Mouse (Mus musculus): ENCODE results near the gene Fam184b. TPM values are rescaled to one million over a fixed set of nuclear protein-coding genes. Genes with fewer than 3 reads are reported as not detected.
A peak's percentile ranks its signal among the peaks of the same experiment; 100 is the strongest.

The Fam184b gene
- total RNA-seq, 2 experiments from 2014 or later = 13.7 TPM

DNA sequence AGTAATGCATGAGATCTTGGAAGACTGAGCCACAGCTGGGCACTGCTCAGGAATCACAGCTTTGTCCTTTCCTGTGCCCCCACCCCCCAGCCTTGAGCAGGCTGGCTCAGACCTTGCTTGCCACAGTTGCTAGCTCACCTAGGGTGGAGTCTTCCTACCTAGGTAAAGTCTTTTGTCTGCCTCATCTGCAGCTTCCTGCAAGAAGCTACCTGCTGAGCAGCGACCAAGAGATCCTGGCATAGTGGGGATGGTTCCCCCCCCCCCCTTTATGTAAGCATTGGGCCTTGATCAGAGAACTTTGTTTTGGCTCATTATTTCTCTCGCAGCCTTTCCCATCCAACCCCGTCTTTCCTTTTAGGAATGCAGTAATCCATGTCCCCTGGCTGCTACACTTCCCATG is 17.9 kb downstream of the Fam184b start:
- no peak for DNase-seq
- intact Hi-C loops (cut with DNase I) = no loop called here

DNA sequence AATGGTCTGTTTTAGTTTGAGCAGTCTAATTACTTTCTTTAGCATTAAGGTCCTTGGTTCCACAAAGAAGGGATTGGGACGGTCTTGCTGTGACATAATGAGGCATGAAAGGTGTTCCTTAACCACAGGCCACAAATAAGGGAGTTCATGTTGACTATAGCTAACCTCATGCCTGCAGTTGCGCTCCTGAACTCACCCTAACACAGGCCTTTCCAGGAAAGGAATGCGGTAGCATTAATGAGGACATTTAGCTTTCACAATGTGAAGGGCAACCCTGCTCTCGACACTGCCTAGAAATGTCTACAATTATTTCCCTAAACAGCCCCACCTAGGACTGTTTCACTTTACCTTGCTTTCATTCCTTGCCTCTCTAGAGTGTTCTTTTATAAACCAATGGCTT is 40.4 kb downstream of the Fam184b start:
- DNase-seq = no peak
- intact Hi-C loops (cut with DNase I) = no loop called here

DNA sequence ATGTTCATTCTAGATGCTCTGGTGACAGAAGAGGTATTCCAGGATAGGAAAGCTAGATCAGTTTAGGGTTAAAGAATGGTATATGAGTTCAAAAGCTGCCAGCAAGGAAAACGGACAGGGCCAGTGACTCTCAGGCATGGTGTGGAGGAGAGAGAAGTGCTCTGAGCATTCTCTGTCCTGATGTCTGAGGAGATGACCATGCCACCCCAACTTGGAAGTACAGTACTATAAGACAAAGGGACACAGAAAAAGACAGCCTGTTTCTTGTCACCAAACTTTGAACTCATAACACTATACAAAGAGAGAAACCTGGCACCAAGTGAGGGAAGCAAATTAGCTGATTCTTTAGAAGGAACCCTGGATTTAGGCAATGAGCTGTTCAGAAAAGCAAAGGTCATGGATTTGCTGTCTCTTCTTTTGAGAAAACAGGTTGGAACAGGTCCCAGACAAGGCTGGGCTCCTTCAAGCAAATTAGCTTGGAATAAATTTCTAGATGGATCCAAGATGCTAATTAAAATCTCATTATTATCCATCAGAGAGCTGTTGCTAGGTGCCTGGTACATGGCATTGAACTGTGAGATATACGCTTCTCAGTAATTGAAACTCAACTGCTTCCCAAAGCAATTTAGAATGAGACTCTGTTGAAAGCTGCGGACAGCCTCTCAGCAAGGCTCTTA is 43.9 kb downstream of the Fam184b start:
- DNase-seq = peak; percentile 21
- intact Hi-C loops (cut with DNase I) = no loop called here

DNA sequence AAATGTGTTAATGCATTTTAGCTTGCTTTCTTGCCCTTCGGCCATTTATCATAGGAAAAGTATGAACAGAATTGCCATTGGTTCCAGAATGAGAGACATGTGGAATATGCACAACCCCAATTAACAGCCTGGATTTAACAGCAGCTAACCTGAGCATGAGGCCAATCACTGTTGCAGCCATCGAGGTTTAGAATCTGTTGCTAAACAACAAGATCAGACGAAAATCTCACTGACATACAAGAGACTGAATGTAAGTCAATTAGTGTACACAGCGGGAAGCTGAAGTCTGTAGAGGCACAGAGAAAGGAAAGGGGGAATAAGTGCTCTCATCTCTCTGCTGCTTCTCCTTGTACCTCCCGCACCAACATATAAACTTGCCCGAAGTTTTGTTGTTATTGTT is 46.1 kb downstream of the Fam184b start:
- DNase-seq = no peak
- intact Hi-C loops (cut with DNase I) = no loop called here

DNA sequence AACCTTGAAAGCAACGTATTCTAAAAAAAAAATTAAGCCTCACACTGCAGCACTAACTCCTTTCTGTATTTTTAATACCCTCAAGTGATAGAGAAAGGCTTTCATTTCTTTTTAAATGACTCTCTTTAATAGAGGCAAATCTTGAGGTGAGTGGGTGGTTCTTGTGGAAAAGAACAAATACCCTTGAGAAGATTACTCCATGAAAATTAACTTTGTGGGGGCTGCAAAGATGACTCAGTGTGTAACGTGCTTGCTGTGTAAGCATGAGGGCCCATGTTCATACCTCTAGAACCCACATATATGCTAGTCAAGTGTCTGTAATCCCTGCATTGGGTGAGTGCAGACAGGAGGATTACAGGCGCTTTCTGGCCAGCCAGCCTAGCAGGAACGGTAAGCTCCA is 49.3 kb downstream of the Fam184b start:
- intact Hi-C loops (cut with DNase I) = no loop called here
- no peak for DNase-seq

DNA sequence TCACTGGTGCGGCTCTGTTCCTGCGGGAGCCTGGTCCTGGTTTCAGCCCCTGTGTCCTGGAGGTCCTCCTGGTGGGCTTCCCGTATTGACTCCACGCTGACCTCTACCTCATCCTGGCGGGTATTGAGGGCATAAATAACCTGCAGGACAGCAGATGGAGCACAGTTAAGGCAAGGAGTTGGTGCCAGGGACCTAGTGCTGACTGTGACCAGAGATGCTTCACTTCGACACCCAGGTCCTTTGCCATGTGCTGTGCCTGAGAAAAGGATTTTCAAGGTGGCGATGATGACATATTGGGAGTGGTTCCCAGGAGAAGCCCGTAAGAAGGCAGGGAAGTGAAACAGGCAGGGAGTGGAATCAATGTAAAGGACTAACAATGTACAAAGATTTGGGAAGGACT is 54.8 kb downstream of the Fam184b start:
- intact Hi-C loops (cut with DNase I) = no loop called here
- no peak for DNase-seq

DNA sequence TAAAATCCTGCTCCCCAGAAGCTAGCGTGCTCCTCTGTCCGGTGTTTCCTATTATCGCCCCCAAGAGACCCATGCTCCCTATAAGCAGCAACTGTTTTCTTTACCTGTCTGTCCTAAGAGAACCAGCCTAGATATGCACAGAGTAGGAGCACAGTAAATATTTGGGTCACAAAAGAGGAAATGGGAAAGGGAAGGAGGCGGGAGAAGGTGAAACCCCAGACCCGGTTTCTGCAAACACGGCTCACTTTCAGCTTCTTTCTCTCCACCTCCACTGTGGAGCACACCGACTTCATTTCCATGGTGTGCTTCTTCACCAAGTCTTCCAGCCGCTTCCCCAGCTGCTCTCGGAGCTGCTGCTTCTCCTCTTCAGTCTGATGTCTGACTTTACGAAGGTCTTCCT is 59.1 kb downstream of the Fam184b start:
- intact Hi-C loops (cut with DNase I) = no loop called here

DNA sequence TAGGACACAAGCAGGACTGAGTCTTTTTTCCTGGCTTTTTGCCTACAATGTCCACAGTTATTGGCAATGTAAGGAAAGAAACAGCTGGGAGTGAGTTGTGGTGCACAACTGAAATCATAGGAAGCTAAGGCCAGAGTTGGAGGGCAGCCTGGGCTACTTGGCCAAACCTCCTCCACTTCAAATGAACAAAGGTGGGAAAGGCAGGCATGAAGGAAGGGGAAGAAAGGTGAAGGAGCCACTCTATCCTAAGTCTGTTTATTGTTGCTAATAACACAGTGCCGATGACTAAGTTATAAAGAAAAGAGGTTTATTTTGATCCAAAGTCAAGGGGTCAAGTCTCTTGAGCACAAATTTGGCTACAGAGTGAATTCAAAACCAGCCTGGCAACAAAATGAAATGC is 62.0 kb downstream of the Fam184b start:
- intact Hi-C loops (cut with DNase I) = no loop called here
- no peak for DNase-seq

More for the DNA sequence above, 59.1 kb downstream of the Fam184b start:
- no peak for DNase-seq

DNA sequence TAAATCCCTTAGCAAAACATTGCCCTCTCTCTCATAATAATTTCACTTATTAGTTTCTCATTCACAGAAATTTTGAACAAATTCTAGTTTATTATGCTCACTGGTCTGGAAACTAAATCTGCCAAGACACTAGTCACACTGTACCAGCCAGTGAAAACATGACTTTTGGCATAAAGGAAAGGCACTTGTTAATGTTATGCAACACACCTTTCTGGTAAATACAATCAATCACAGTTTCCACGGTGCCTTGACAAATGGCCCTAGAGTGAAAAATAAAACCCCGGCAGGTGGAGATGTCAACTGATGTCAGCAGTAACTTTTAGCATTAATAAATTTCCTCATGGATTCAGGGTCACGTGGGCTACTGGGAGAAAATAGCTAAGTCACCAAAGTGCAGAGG is 62.7 kb downstream of the Fam184b start:
- DNase-seq = no peak
- intact Hi-C loops (cut with DNase I) = no loop called here

DNA sequence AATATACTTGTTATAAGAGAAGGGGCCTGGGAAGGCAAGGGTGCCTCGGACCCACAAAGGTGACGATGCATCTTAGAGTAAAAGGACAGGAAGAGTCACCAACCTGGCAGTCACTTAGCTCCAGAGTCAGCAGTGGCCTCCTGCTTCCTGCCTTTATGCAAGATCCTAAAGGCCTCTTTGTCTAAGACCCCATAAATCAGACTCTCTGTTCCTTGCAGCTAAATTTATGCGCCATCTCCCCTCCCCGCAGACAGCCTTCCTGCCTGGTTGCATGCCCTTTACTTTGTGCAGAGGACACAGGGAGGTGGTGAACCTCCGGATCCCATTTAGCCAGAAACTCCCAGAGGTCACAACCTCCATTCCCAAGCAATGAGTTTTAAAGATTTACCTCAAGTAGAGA is 66.6 kb downstream of the Fam184b start:
- no peak for DNase-seq
- intact Hi-C loops (cut with DNase I) = no loop called here

DNA sequence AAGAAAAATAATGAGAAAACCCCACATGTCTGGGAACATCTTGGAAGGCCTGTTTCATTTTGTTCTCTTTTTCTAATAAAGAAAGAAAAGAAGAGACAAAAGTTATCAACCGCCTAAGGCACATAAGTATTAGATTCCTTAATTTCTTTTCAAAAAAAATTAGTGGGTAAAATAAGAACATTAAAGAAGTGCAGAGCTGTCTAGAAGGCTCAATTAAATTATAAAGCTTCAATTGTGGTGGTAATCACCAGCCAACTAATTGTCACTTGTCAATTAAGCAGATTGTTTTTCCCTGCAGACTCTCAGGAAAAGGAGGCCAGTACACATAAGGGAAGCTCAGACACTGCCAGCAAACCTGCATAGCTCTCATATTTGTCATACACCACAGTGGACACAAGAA is 73.6 kb downstream of the Fam184b start:
- intact Hi-C loops (cut with DNase I) = no loop called here
- no peak for DNase-seq

DNA sequence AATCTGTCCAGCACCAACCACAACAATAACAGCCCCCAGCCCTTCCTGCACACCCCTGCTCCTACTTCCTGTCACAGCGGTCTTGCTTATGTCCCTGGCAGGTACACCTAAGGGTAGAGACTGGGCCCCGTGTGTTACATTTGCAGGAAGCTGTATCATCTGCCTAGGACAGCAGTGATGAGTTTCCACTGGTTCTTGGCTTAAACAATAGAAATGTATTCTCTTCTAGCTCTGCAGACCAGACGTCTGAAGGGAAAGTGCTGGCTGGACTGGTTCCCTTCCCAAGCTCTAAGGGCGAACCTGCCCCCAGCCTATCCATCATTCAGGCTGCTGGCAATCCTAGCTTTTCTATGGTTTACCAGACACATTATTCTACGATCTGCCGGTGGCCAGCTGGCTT is 75.4 kb downstream of the Fam184b start:
- no peak for DNase-seq
- intact Hi-C loops (cut with DNase I) = no loop called here

DNA sequence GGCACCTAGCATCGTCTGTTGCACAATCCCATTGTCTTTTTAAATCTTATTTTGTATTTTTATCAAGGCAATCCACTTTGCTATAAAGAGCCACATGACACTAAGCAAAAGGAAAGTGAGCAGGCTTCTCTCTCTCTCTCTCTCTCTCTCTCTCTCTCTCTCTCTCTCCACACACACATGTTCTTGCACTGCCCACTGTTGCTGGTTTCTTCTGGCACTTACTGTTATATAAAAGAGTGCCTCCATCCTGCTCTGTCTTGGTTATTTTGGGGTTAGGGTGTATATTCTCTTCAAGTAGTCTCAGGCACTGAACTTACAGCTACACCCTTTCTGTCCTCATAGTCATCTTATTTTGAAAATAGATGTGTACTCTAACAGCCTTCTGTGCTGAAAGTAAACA is 89.8 kb downstream of the Fam184b start:
- DNase-seq = no peak
- intact Hi-C loops (cut with DNase I) = no loop called here

DNA sequence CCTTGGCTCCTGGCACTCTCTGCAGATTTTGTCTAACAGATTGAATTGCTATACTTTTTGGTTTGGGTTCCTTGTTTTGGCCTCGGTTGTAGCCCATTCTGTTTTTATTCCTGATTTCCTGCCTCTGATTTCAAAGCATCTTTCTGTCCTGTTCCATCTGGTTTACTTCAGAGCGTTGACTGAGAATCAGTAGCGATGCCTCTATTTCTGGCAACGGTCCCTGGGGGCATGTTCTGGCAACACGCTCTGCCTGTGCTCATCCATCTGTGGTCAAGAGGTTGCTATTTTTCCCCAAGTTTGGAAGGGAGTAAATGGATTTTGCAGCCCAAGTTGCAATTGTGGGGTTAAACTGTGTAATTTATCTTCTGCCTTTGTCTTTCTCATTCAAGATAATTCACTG is 96.0 kb downstream of the Fam184b start:
- DNase-seq = peak; percentile 71
- intact Hi-C loops (cut with DNase I) = no loop called here

DNA sequence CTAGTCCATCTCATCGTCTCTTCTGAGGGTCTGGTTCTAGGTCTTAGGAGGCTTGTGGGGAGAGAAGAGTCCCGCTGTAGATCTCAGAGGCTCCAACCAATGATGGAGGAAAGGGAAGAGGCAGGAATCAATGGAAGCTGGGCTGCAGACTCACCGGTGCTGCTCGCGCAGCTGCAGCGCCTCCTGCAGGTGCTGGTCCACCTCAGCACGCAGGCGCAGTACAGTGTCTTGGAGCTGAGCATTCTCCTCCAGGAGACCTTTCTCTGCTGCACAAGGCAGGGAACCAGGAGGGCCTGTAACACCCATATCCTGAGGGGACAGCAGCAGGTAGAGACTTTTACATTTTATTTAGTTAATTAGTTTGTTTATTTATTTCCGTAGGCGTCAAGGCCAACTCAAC is 99.9 kb downstream of the Fam184b start:
- intact Hi-C loops (cut with DNase I) = no loop called here
- DNase-seq = peak; percentile 6

DNA sequence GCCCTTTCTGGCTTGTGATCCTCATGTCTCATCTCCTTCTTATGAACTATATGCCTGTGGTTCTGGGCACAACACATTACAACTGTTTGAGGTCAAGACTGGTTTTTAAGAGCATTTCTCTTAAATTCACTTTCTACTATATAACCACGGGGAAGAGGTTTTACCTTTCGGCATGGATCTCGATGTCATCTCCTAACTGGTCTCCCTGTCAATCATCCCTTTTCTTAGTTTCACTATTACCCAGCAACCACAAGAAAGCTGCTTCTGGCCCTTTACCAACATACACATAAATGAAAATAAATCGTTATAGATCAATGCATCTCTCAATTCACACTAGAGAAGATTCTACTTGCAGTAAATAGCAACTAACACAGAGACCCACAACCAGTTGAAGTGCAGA is 104.2 kb downstream of the Fam184b start:
- intact Hi-C loops (cut with DNase I) = no loop called here
- no peak for DNase-seq

DNA sequence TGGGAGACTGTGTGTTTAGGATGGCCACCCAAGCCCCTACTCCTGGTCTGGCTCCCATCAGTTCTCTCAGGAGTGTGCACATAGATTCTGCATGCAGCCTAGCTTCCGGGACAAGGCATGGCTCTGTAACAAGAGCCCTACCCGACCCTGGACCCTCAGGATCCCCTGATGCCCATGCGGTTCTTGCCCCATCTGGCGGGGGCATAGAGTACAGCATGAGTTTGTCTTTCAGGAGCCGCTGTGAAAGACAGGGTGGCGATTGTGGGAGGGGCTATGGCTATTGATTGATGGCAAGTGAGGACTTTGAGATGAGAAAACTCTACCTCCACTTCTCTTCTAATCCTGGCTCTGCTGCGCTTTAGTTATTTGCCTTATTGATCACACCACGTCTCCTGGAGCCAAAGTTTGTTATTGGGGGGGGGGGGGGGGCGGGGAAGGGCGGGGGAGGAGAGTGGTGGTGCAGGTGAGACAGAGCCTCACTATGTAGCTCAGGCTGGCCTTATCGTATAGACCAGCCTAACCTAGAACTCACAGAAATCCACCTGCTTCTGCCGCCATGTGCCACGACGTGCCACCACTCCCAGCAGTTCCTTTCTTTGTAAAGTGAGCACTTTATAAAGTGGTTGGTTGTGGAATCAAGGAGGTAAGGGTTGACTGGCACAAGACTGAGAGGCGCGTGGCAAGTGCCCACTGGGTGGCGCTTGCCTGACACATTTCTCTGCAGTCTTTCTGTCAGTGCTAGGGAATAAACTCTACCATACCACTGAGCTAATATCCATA is 104.9 kb downstream of the Fam184b start:
- DNase-seq = peak; percentile 71
- intact Hi-C loops (cut with DNase I) = loop anchor here (5.0 kb wide), 1 partner anchor 133 kb away; the partner anchor contains the start of gene Ncapg

DNA sequence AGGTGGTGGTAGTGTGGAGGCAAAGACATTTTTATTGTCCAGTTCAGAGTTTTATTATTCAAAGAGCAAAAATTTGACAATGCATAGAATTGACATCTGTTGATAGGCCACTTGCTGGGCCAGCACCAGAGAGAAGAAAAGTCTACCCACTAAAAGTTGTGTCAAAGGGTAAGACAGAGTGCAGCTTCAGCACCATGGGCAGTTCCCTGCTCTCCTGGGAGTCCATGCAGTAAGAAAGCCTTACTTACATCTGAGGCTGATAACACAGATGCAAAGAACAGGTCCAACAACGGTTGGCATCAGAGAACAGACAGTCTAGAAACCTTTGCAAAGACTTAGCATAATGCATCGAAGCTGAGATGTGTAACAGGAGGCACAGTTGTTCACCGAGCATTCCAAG is 109.7 kb downstream of the Fam184b start:
- DNase-seq = no peak
- intact Hi-C loops (cut with DNase I) = loop anchor here (5.0 kb wide), 1 partner anchor 138 kb away; the partner anchor contains the start of gene Ncapg

DNA sequence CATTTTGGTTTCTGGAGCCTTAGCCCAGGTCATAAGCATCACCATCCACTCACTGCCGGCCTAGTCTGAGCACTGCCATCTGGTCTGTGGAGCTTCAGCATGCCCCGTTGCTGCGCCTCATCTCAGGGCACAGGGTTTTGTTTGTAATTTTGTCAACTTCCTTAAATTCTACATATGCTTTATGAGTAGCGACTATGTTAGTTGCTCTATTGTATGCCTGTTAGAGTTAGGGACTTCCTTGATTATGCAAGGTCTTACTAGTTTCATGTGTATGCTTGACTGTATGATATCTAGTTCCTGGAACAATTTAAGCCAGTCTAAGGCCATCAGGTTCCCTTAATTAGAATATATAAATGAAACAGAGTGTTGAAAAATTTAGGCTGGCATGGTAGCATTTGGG is 113.1 kb downstream of the Fam184b start:
- intact Hi-C loops (cut with DNase I) = no loop called here
- no peak for DNase-seq

DNA sequence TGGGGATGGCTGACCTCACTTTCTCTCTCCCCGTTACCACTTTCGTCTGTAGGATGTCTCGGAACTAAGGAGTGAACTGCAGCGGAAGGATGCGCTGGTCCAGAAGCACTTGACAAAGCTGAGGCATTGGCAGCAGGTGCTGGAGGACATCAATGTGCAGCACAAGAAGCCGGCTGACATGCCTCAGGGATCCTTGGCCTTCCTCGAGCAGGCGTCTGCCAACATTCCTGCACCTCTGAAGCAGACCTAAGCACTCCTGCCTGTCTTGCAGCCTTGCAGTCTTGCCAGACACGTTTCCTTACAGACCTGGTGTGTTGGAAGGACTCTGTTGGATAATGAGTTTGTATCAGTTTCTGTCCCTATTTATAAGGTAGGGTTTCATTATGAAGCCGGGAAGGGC is 114.3 kb downstream of the Fam184b start:
- no peak for DNase-seq
- intact Hi-C loops (cut with DNase I) = no loop called here

DNA sequence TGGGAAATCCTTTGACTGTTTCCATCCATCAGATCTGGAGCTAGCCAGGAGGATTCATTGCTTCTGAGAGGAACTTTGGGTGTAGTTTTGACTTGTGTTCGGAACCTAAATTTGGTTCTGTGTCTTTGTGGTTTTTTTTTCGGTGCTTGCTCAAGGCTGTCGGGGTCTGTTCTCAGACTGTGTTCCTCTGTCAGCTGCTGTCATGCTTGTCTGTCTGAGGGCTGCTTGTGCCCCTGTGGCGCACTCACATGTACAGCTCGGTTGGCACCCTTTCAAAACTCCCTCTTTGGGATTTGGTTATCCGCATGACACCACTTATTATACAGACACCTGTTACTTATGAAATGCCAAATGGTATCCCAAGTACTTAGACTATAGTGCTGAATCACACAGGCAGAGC is 117.8 kb downstream of the Fam184b start:
- intact Hi-C loops (cut with DNase I) = no loop called here

DNA sequence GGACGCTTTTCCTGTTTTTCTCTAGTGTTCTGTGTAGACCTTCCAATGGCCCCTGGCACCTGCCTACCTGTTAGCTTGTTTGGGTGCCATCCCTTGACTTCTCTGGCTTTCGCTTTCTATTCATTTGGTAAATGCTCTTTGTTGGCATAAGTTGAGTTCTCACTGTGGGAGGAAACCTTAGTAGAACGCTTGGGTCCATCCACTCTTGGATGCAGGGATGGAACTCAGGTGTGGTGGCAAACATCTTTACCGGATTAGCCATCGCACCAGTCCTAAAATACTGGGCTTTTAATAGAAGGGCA is 118.7 kb downstream of the Fam184b start:
- intact Hi-C loops (cut with DNase I) = no loop called here
- DNase-seq = no peak

More for the DNA sequence above, 117.8 kb downstream of the Fam184b start:
- no peak for DNase-seq
